Mouse (Mus musculus): ENCODE measurements around the gene Opcml.

DNA sequence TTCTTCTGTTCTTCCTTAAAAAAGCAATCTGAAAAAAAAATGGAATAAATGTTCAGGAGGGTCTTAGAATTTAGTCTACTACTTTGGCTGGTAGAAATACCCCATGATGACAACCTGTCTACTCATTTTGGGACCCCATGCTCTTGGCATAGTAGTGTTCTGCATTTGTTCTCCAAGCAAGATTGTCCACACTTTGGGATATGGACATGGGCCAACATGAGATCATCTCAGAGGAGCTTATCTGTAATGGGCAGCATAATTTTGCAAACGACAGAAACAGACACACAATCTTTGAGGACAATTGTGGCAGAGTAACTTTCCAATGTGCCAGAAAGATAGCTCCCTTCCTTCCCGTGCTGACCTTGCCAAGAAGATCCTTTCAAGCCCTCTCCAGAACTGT lies 662.5 kb downstream of the Opcml start:
- TF ChIP-seq POLR2A (IDR thresholded peaks at IDR 0.05; ENCODE audit: insufficient read length, low read depth) (no peak), CEBPB (IDR thresholded peaks at IDR 0.05; ENCODE audit: insufficient read depth, poor library complexity, severe bottlenecking) (no peak), E2F4 (IDR thresholded peaks at IDR 0.05; ENCODE audit: insufficient read depth) (no peak), POLR2AphosphoS2 (IDR thresholded peaks at IDR 0.05; ENCODE audit: insufficient read length, low read depth) (no peak), TCF12 (IDR thresholded peaks at IDR 0.05; ENCODE audit: insufficient read depth, poor library complexity, severe bottlenecking) (no peak), MYOD1 (IDR thresholded peaks at IDR 0.05; ENCODE audit: control insufficient read depth in 1 of 3, insufficient read length in 2 of 3, low read depth in 2 of 3) (no peak), TCF3 (IDR thresholded peaks at IDR 0.05; ENCODE audit: insufficient read length, low read depth) (no peak), MYOG (IDR thresholded peaks at IDR 0.05; ENCODE audit: control insufficient read depth in 1 of 3, insufficient read depth in 1 of 3, insufficient read length in 2 of 3, low read depth in 2 of 3) (no peak), USF1 (IDR thresholded peaks at IDR 0.05; ENCODE audit: low read depth) (no peak), MAX (IDR thresholded peaks at IDR 0.05; ENCODE audit: low read depth) (no peak), REST (IDR thresholded peaks at IDR 0.05; ENCODE audit: insufficient read depth, insufficient read length) (no peak), SRF (IDR thresholded peaks at IDR 0.05; ENCODE audit: control insufficient read depth, insufficient read length, low read depth) (no peak)
